Mouse (Mus musculus): ENCODE measurements at regions not wholly inside any gene's neighbourhood (a gene's known extent, or its start where the extent isn't known, plus 50 kb on each side); places are given as distances from the start of the nearest gene placed in this dataset.

GRCm38 (mm10) chr11:45160871-45161270 is 543.8 kb downstream of the Ebf1 start:
- intact Hi-C loops (cut with DNase I) = no loop called here
- no peak for DNase-seq (ENCODE audit: extremely low spot score in 1 of 2, low spot score in 2 of 2)

- intact Hi-C loops (cut with DNase I) = no loop called here
Measured at GRCm38 (mm10) chr11:45173546-45173945, 556.4 kb downstream of the Ebf1 start.

GRCm38 (mm10) chr11:45174071-45174470 is 557.0 kb downstream of the Ebf1 start:
- no peak for DNase-seq (ENCODE audit: extremely low spot score in 1 of 2, low spot score in 2 of 2)
- intact Hi-C loops (cut with DNase I) = no loop called here

More at GRCm38 (mm10) chr11:45173546-45173945, 556.4 kb downstream of the Ebf1 start:
- DNase-seq (ENCODE audit: extremely low spot score in 1 of 2, low spot score in 2 of 2) = no peak

GRCm38 (mm10) chr11:45174811-45175798 is 558.0 kb downstream of the Ebf1 start:
- intact Hi-C loops (cut with DNase I) = no loop called here
- no peak for DNase-seq (ENCODE audit: extremely low spot score in 1 of 2, low spot score in 2 of 2)

- no peak for DNase-seq (ENCODE audit: extremely low spot score in 1 of 2, low spot score in 2 of 2)
- intact Hi-C loops (cut with DNase I) = no loop called here
Measured at GRCm38 (mm10) chr11:45176971-45177370, 559.9 kb downstream of the Ebf1 start.

GRCm38 (mm10) chr11:45178036-45178435 is 560.9 kb downstream of the Ebf1 start:
- intact Hi-C loops (cut with DNase I) = no loop called here
- DNase-seq (ENCODE audit: extremely low spot score in 1 of 2, low spot score in 2 of 2) = no peak

- DNase-seq (ENCODE audit: extremely low spot score in 1 of 2, low spot score in 2 of 2) = no peak
- intact Hi-C loops (cut with DNase I) = no loop called here
Measured at GRCm38 (mm10) chr11:45179019-45179418, 561.9 kb downstream of the Ebf1 start.

GRCm38 (mm10) chr11:45190601-45191370 is 573.7 kb downstream of the Ebf1 start:
- intact Hi-C loops (cut with DNase I) = no loop called here
- DNase-seq (ENCODE audit: extremely low spot score in 1 of 2, low spot score in 2 of 2) = no peak

GRCm38 (mm10) chr11:45191392-45192189 is 574.5 kb downstream of the Ebf1 start:
- intact Hi-C loops (cut with DNase I) = no loop called here

GRCm38 (mm10) chr11:45193319-45193718 is 576.2 kb downstream of the Ebf1 start:
- intact Hi-C loops (cut with DNase I) = no loop called here
- no peak for DNase-seq (ENCODE audit: extremely low spot score in 1 of 2, low spot score in 2 of 2)

More at GRCm38 (mm10) chr11:45191392-45192189, 574.5 kb downstream of the Ebf1 start:
- no peak for DNase-seq (ENCODE audit: extremely low spot score in 1 of 2, low spot score in 2 of 2)

- DNase-seq (ENCODE audit: extremely low spot score in 1 of 2, low spot score in 2 of 2) = no peak
- intact Hi-C loops (cut with DNase I) = no loop called here
Measured at GRCm38 (mm10) chr11:45199520-45199919, 582.4 kb downstream of the Ebf1 start.

GRCm38 (mm10) chr11:45200714-45201405 is 583.7 kb downstream of the Ebf1 start:
- DNase-seq (ENCODE audit: extremely low spot score in 1 of 2, low spot score in 2 of 2) = no peak
- intact Hi-C loops (cut with DNase I) = no loop called here

GRCm38 (mm10) chr11:45203446-45203845 is 586.3 kb downstream of the Ebf1 start:
- intact Hi-C loops (cut with DNase I) = no loop called here
- DNase-seq (ENCODE audit: extremely low spot score in 1 of 2, low spot score in 2 of 2) = no peak

GRCm38 (mm10) chr11:45206611-45207525 is 589.8 kb downstream of the Ebf1 start:
- intact Hi-C loops (cut with DNase I) = no loop called here

GRCm38 (mm10) chr11:45214096-45214495 is 597.0 kb downstream of the Ebf1 start:
- intact Hi-C loops (cut with DNase I) = no loop called here
- no peak for DNase-seq (ENCODE audit: extremely low spot score in 1 of 2, low spot score in 2 of 2)

More at GRCm38 (mm10) chr11:45206611-45207525, 589.8 kb downstream of the Ebf1 start:
- no peak for DNase-seq (ENCODE audit: extremely low spot score in 1 of 2, low spot score in 2 of 2)

- intact Hi-C loops (cut with DNase I) = no loop called here
- DNase-seq (ENCODE audit: extremely low spot score in 1 of 2, low spot score in 2 of 2) = no peak
Measured at GRCm38 (mm10) chr11:45216942-45217474, 599.9 kb downstream of the Ebf1 start.

GRCm38 (mm10) chr11:45219239-45219638 is 602.1 kb downstream of the Ebf1 start:
- no peak for DNase-seq (ENCODE audit: extremely low spot score in 1 of 2, low spot score in 2 of 2)
- intact Hi-C loops (cut with DNase I) = no loop called here

Measured in left cerebral cortex, postnatal 10 days (tissue).